Mouse (Mus musculus): ENCODE results near the gene Rdh13. TPM values are rescaled to one million over a fixed set of nuclear protein-coding genes. Genes with fewer than 3 reads are reported as not detected.

Gene Rdh13
- polyA plus RNA-seq (2016; fragmentation: Nextera tagmentation; extraction: Ambion mirVana): 27.5 and 27.6 TPM in 2 replicates

DNA sequence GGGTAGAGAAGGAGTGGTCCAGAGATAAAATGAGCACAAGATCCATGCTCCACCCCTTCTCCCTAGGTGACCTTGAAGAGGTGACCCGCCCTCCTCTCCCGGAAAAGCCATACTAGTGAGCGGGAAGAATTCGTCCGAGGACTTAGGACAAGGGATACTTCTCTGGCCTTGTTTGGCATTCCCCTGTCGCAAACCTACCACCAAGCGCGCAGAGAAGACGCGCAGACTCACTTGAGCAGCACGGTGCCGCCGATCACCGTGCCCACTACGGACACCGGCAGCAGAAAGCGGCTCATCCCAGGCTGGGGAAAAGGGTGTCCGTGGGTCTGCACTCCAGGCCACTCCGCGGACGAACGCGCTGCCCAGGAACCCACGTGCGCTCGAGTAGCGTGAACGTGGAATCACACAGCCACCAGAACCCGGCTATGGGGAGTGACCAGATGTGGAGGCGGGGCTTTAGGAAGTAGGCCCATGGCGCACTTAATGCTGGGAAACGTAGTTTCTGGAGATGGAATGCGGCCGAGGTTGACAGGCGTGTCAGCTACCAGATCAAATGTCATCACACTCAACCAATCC is at the start of gene Rdh13:
Rdh13 (minus strand) TSS at position 434 of the 576 bp plus-strand sequence.
- peak within 1 kb of the TSS; percentile 67 for H3K4me2 ChIP-seq
- ATAC-seq (ENCODE audit: insufficient number of reproducible peaks, low FRiP score): peak; percentile 95
- H3K27me3 ChIP-seq (replicated peaks): no peaks in the 10 kb centered on the region
- peaks cover 43% of the 10 kb centered on the region for H3K36me3 ChIP-seq
- H3K4me3 ChIP-seq: peak within 1 kb of the TSS; percentile 83
- peak within 1 kb of the TSS; percentile 90 for H3K27ac ChIP-seq (ENCODE audit: poor library complexity, severe bottlenecking)
- H3K9ac ChIP-seq: peak within 1 kb of the TSS; percentile 84
- WGBS: under 1% methylated on average over 35 of the region's 35 CpGs
- no peaks in the 10 kb centered on the region; the same call in 1 of the 2 replicates for H3K9me3 ChIP-seq (replicated peaks)
- H3K4me1 ChIP-seq (replicated peaks): peaks cover 6% of the 10 kb centered on the region

DNA sequence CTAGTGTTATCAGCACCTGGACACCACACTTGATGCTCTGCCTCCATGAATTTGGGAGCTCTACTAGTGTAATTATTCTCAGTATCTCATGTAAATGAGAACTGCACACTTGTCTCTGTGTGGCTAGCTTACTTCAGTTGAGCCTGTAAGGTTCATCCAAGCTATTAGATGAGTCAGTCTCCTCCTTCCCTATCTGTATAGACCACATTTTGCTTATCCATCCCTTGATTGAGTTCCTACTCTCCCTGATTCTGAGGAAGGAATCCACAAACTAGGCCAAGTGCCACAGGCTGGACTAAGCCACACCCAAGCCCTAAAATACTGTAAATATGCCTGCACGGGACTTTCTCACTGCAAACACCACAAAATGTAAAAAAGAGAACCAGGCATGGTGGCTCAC is 48.5 kb upstream of the Rdh13 start:
- Histone ChIP-seq H3K27me3 (replicated peaks) (no peaks in the 10 kb centered on the region), H3K4me2 (no peak overlapping the region), H3K36me3 (peaks cover 68% of the 10 kb centered on the region), H3K9me3 (replicated peaks) (no peaks in the 10 kb centered on the region), H3K4me3 (no peak overlapping the region), H3K4me1 (replicated peaks) (peaks cover 55% of the 10 kb centered on the region), H3K27ac (ENCODE audit: poor library complexity, severe bottlenecking) (no peak overlapping the region), H3K9ac (no peak overlapping the region)
- WGBS: 61% methylated on average over 1 of the region's 1 CpGs
- ATAC-seq (ENCODE audit: insufficient number of reproducible peaks, low FRiP score): no peak

DNA sequence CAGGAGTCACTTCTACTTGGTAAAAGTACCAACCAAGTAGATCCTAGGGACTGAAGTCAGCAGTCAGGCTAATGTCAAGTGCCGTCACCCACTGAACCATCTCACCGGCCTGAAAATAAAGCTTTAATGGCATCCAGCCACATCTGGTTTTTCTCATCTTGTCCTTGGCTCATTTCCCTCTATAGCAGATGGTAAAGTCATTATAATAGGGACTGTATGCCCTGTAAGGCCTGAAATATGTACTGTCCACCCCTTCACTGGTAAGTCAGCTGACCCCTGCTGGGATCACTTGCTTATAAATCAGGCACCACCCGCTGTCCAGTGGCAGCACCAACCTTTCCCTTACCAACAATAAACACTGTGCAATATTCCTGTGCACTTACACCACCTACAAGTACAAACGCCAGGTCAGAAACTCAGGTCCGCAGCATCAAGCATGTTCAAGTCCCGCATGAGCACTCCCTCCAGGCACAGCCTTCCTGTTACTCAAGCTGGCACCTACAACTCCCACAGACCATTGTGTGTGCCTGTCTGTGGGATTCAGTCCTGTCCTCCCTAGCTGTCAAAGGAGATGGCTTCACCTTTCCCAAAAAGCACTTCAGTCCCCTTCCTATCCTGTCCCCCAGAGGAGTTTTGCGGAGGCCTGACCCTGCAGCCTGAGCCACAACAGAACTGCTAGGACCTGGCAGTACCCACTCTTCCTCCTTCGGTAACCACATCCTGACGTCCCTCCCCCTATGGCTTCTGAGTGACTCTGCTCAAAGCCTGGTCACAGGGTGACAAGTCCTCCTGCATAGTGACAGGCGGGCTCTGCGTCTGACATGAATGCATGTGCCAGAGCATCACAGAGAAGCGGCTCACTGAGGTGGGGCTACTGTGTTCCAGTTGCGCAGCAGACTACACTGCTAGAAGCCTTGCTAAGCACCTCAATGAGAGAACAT is 47.1 kb upstream of the Rdh13 start:
- H3K4me3 ChIP-seq: no peak overlapping the region
- H3K27me3 ChIP-seq (replicated peaks): no peaks in the 10 kb centered on the region
- H3K9me3 ChIP-seq (replicated peaks): no peaks in the 10 kb centered on the region
- peak overlapping the region; percentile 20; the same call in 1 of the 2 replicates for H3K9ac ChIP-seq
- no peak overlapping the region for H3K4me2 ChIP-seq
- peaks cover 82% of the 10 kb centered on the region for H3K36me3 ChIP-seq
- 77% methylated on average over 13 of the region's 13 CpGs for WGBS
- peaks cover 40% of the 10 kb centered on the region for H3K4me1 ChIP-seq (replicated peaks)
- H3K27ac ChIP-seq (ENCODE audit: poor library complexity, severe bottlenecking): peak overlapping the region; percentile 45
- ATAC-seq (ENCODE audit: insufficient number of reproducible peaks, low FRiP score): no peak

DNA sequence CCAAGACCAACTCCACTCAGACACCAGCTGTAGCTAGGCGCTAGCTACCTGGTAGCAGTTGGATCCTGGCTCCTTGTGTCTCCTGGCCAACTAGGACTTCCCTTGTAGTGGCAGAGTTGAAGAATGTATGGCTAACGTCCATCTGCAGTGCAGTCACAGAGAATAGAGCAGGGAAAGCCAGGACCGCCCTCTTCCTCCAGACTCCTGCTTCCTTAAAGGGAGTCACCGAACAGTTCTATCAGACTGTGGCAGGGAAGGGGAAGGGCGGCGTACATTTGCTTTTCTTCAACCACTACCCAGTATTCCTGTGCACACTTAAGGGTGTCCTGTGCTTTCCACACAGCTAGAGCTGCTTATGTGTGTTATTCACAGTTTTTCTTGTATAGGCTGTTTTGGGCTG is 45.9 kb upstream of the Rdh13 start:
- Histone ChIP-seq H3K27ac (ENCODE audit: poor library complexity, severe bottlenecking) (peak overlapping the region; percentile 83), H3K9me3 (replicated peaks) (no peaks in the 10 kb centered on the region), H3K4me1 (replicated peaks) (peaks cover 32% of the 10 kb centered on the region), H3K9ac (no peak overlapping the region), H3K4me2 (no peak overlapping the region), H3K4me3 (no peak overlapping the region), H3K27me3 (replicated peaks) (no peaks in the 10 kb centered on the region), H3K36me3 (peaks cover 79% of the 10 kb centered on the region)
- ATAC-seq (ENCODE audit: insufficient number of reproducible peaks, low FRiP score): peak; percentile 75; the same call in 1 of the 2 replicates
- 53% methylated on average over 6 of the region's 6 CpGs for WGBS

DNA sequence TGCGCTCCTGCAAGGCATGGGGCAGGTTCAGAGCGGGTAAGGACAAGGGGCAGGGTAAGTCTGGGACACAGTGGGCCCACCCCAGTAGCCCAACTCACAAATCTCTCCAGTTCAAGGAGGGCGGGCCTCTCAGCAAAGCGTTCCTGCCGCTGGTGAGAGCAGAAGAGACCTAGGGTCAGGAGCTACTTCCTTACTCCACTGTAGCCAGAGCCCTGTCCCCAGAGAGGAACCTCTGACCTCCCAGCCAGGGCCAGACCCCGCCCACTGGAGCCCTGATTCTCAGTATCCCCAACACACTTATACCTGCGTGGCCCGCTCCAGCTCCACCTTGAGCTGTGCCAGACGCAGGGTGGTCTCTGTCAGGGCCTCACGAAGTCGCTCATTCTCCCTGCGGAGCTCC is 36.8 kb upstream of the Rdh13 start:
- no peaks in the 10 kb centered on the region for H3K27me3 ChIP-seq (replicated peaks)
- H3K4me1 ChIP-seq (replicated peaks): peaks cover 20% of the 10 kb centered on the region
- no peak overlapping the region for H3K27ac ChIP-seq (ENCODE audit: poor library complexity, severe bottlenecking)
- no peaks in the 10 kb centered on the region for H3K9me3 ChIP-seq (replicated peaks)
- ATAC-seq (ENCODE audit: insufficient number of reproducible peaks, low FRiP score): no peak
- no peak overlapping the region for H3K4me2 ChIP-seq
- peaks cover 68% of the 10 kb centered on the region for H3K36me3 ChIP-seq
- 85% methylated on average over 12 of the region's 12 CpGs for WGBS
- no peak overlapping the region for H3K9ac ChIP-seq
- H3K4me3 ChIP-seq: no peak overlapping the region

DNA sequence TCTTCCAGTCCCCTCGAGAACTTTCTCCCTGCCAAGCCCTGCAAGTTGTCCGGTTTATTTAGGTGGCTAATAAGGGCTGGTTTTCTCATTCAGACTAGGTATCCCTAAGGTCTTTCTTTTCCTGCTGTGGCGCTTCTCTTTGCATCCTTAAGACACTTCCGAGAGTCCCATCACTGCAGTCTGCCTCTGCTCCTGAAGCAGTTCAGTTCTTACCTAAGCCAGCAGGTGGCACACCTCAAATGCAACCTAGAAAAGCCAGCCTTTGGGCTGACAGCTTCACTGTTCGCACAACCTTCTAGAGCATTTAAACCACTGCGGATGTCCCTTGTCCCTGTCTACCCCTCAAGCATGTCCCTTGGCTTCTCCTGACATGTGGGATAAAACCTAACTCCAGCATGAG is 34.2 kb upstream of the Rdh13 start:
- WGBS: 26% methylated on average over 6 of the region's 6 CpGs
- Histone ChIP-seq H3K36me3 (peaks cover 45% of the 10 kb centered on the region), H3K4me1 (replicated peaks) (peaks cover 20% of the 10 kb centered on the region), H3K27ac (ENCODE audit: poor library complexity, severe bottlenecking) (no peak overlapping the region), H3K27me3 (replicated peaks) (peaks cover 7% of the 10 kb centered on the region; the same call in 1 of the 2 replicates), H3K4me3 (no peak overlapping the region), H3K9me3 (replicated peaks) (no peaks in the 10 kb centered on the region; the same call in 1 of the 2 replicates), H3K4me2 (peak overlapping the region; percentile 93; the same call in 1 of the 2 replicates), H3K9ac (0 out of 2 replicates have a peak overlapping the region, but pooled peaks have one; percentile 65)
- no peak for ATAC-seq (ENCODE audit: insufficient number of reproducible peaks, low FRiP score)

DNA sequence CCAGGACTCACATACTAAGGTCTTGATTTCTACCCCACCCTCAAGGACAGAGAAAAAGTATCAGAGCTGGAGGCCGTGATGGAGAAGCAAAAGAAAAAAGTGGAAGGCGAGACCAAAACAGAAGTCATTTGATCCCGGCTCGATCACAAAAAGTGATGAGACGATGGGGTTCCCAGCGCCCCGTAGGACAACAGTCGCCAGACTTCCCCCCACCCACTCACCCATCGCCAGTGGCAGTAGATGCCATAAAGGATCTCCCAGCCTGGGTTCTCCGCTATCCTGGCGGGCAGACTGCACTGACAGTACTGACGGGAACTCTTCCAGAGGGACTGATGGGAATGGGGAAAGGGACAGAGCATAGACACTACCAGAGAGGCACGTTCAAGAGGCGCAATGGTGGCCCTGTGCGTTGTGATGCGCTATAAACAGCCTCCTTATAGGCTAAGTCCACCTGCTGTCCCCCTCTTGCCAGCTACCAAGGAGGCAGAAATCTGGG is 33.4 kb upstream of the Rdh13 start:
- Histone ChIP-seq H3K4me1 (replicated peaks) (peaks cover 26% of the 10 kb centered on the region), H3K4me2 (peak overlapping the region; percentile 93), H3K27ac (ENCODE audit: poor library complexity, severe bottlenecking) (peak overlapping the region; percentile 97), H3K27me3 (replicated peaks) (peaks cover 15% of the 10 kb centered on the region), H3K36me3 (peaks cover 36% of the 10 kb centered on the region), H3K9ac (peak overlapping the region; percentile 65), H3K4me3 (peak overlapping the region; percentile 63), H3K9me3 (replicated peaks) (no peaks in the 10 kb centered on the region; the same call in 1 of the 2 replicates)
- WGBS: 7% methylated on average over 16 of the region's 16 CpGs
- ATAC-seq (ENCODE audit: insufficient number of reproducible peaks, low FRiP score): no peak

DNA sequence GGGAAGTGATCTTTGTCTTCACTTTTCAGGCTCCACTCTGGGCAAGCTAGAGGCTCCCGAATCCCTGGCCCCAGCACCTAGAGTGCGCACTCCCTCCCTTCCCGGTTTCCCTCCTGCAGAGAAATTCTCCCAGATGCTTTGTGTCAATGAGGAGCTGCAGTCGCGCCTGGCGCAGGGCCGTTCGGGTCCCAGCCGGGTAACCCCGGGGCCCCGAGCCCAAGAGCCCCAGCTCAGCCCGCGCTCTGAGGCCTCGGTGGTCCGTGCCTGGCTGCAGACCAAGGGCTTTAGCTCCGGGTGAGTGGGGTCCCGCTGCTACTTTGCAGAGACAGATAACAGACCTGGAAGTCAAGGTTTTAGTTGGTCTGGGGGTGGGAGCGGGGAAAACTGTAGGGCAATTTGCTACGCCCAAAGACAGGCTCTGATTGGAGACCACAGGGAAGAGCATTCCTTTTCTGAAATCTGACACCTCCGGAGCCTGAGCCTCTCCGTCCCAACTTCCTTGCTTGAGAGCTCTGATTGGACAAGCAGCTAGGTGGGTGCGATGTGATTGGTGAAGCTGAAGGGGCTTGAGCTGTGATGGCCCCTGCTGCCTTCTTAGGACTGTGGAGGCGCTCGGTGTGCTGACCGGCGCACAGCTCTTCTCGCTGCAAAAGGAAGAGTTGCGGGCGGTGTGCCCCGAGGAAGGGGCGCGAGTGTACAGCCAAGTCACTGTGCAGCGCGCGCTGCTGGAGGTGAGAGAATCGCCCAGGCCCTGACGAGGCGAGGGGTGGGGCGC is 32.8 kb upstream of the Rdh13 start:
- ATAC-seq (ENCODE audit: insufficient number of reproducible peaks, low FRiP score): peak; percentile 91
- Histone ChIP-seq H3K4me1 (replicated peaks) (peaks cover 27% of the 10 kb centered on the region), H3K9ac (peak overlapping the region; percentile 71), H3K36me3 (peaks cover 30% of the 10 kb centered on the region), H3K4me2 (peak overlapping the region; percentile 93), H3K27me3 (replicated peaks) (peaks cover 21% of the 10 kb centered on the region), H3K4me3 (peak overlapping the region; percentile 63), H3K9me3 (replicated peaks) (no peaks in the 10 kb centered on the region; the same call in 1 of the 2 replicates), H3K27ac (ENCODE audit: poor library complexity, severe bottlenecking) (peak overlapping the region; percentile 97)
- WGBS: under 1% methylated on average over 39 of the region's 39 CpGs

DNA sequence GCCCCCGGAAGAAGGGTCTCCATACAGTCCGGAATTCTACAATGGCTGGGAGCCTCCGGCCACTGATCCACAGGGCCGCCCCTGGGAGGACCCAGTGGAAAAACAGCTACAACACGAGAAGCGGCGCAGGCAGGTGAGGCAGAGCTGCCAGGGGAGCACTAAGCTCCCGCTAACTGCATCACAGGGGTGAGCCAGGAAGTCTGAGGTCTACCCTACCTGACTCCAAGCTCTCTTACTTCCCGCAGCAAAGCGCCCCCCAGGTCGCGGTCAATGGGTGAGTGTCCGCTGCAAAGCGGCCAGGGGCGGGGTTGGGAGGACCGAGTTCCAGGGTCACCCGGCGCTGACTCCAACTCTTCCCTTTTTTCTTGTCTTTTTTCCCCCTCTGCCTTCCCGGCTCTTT is 28.5 kb upstream of the Rdh13 start:
- Histone ChIP-seq H3K36me3 (no peaks in the 10 kb centered on the region), H3K4me1 (replicated peaks) (peaks cover 16% of the 10 kb centered on the region), H3K27ac (ENCODE audit: poor library complexity, severe bottlenecking) (no peak overlapping the region), H3K27me3 (replicated peaks) (peaks cover 51% of the 10 kb centered on the region), H3K9me3 (replicated peaks) (no peaks in the 10 kb centered on the region; the same call in 1 of the 2 replicates), H3K9ac (peak overlapping the region; percentile 27; the same call in 1 of the 2 replicates), H3K4me2 (peak overlapping the region; percentile 57), H3K4me3 (peak overlapping the region; percentile 23)
- 7% methylated on average over 19 of the region's 19 CpGs for WGBS
- ATAC-seq (ENCODE audit: insufficient number of reproducible peaks, low FRiP score): no peak

DNA sequence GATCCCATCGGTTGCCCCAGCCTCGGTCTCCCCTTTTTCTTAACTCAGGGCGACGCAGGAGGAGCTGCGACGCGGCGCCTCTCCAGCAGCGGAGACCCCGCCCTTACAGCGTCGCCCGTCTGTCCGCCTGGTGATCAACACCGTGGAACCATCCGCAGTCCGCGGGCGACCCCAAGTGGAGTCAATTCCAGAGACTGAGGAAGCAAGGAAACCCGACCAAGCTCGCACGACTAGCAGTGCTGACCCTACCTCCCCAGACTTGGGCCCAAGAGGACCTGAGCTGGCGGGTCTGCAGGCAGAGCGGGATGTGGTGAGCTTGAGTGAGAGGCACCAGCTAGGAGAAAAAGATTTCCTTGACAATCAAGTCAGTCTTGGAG is 25.7 kb upstream of the Rdh13 start:
- Histone ChIP-seq H3K4me1 (replicated peaks) (0 out of 2 replicates have a peak, but pooled peaks cover 7% of the 10 kb centered on the region), H3K36me3 (no peaks in the 10 kb centered on the region), H3K27ac (ENCODE audit: poor library complexity, severe bottlenecking) (no peak overlapping the region), H3K4me2 (peak overlapping the region; percentile 84), H3K27me3 (replicated peaks) (peaks cover 56% of the 10 kb centered on the region), H3K9ac (peak overlapping the region; percentile 38; the same call in 1 of the 2 replicates), H3K4me3 (peak overlapping the region; percentile 44), H3K9me3 (replicated peaks) (no peaks in the 10 kb centered on the region)
- ATAC-seq (ENCODE audit: insufficient number of reproducible peaks, low FRiP score): peak; percentile 81
- 1% methylated on average over 24 of the region's 24 CpGs for WGBS
